Mouse (Mus musculus): ENCODE data around the gene Pkp4. TPM values are rescaled to one million over a fixed set of nuclear protein-coding genes. Genes with fewer than 3 reads are reported as not detected.
A peak's percentile ranks its signal among the peaks of the same experiment; 100 is the strongest.

Pkp4 gene
- total and polyA plus RNA-seq, 2 experiments: 38.4 to 42.7 TPM

DNA sequence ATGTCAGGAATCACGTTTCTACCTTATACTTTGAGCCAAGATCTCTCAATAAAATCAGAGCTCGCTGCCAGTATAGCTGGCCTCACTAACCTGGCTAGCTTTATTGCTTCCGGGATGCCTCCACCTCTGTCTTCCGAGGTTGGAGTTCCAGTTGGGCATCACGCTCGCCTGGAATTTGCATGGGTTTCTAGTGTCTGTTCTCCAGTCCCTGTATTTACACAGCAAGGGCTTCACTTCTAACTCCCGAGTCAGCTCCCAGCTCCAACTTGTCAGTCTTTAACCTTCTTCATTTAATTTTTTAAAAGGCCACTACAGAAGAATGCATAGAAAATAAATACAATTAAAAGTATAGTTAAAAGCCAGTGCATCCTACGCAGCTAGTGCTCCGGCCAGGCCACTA lies 47.6 kb downstream of the Pkp4 start:
- DNase-seq (ENCODE audit: extremely low read depth, low read depth, low spot score): peak; percentile 61
- Histone ChIP-seq H3K27me3 (ENCODE audit: control insufficient read depth, insufficient read depth, low read length) (no peaks in the 10 kb centered on the region), H3K4me3 (ENCODE audit: insufficient read depth, low read depth, low read length) (no peak overlapping the region), H3K36me3 (ENCODE audit: control insufficient read depth, insufficient read depth, low read length) (no peaks in the 10 kb centered on the region), H3K79me2 (ENCODE audit: control insufficient read depth, insufficient read depth, low read length) (peaks cover 18% of the 10 kb centered on the region; the same call in 1 of the 2 replicates), H3K27ac (replicated peaks; ENCODE audit: insufficient read depth, low read depth, low read length) (no peak overlapping the region), H3K9ac (ENCODE audit: low read depth, low read length) (no peak overlapping the region), H3K4me1 (ENCODE audit: control insufficient read depth, insufficient read depth, low read length) (peaks cover 17% of the 10 kb centered on the region)
- WGBS: 36% methylated on average over 9 of the region's 9 CpGs
- TF ChIP-seq POLR2A (IDR thresholded peaks at IDR 0.05; ENCODE audit: extremely low read depth, insufficient read depth, low read length) (no peak), CTCF (IDR thresholded peaks at IDR 0.05; ENCODE audit: low read depth, low read length) (no peak)

DNA sequence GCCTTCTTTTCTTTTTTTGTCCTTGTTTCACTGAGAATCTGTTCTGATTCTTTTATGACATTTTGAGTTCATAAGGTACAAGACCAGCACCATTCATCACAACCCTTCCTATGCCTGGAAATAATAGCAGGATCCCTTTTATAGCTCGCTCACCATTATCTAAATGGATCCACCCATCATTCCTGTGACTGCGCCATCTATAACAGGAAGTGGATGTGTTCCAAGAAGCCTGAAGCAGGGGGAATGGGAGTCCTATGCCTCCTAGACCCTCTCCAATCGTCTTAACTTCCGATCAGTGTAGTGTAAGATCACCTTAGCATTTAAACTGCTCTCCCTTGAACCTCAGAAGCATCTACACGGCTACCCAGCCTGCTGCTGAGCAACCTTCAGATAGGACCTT lies 50.4 kb downstream of the Pkp4 start:
- H3K27ac ChIP-seq (replicated peaks; ENCODE audit: insufficient read depth, low read depth, low read length): no peak overlapping the region
- H3K4me3 ChIP-seq (ENCODE audit: insufficient read depth, low read depth, low read length): no peak overlapping the region
- WGBS: 87% methylated on average over 5 of the region's 5 CpGs
- H3K9ac ChIP-seq (ENCODE audit: low read depth, low read length): no peak overlapping the region
- no peaks in the 10 kb centered on the region for H3K27me3 ChIP-seq (ENCODE audit: control insufficient read depth, insufficient read depth, low read length)
- DNase-seq (ENCODE audit: extremely low read depth, low read depth, low spot score): no peak
- peaks cover 33% of the 10 kb centered on the region; the same call in 1 of the 2 replicates for H3K79me2 ChIP-seq (ENCODE audit: control insufficient read depth, insufficient read depth, low read length)
- peaks cover 17% of the 10 kb centered on the region for H3K4me1 ChIP-seq (ENCODE audit: control insufficient read depth, insufficient read depth, low read length)
- H3K36me3 ChIP-seq (ENCODE audit: control insufficient read depth, insufficient read depth, low read length): no peaks in the 10 kb centered on the region
- TF ChIP-seq CTCF (IDR thresholded peaks at IDR 0.05; ENCODE audit: low read depth, low read length): no peak
- TF ChIP-seq POLR2A (IDR thresholded peaks at IDR 0.05; ENCODE audit: extremely low read depth, insufficient read depth, low read length): no peak

DNA sequence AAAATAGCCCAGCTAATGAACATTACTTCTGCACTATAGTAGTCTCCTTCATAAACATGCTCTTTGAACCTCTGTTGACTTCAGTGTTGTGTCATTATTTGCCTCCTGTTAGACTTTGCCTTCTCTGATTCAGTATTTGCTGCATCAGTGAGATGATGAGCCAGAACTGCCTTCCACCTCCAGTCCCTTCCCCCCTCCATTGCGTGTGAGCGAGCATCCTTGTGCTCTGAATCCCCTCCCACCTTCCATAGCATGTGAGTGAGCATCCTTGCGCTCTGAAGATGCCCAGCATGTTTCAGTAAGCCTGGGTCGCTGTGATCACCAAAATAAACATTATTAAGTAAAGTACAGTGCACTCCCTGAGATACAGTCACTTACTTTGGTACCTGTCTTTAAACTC lies 51.8 kb downstream of the Pkp4 start:
- peaks cover 31% of the 10 kb centered on the region; the same call in 1 of the 2 replicates for H3K79me2 ChIP-seq (ENCODE audit: control insufficient read depth, insufficient read depth, low read length)
- WGBS: 22% methylated on average over 4 of the region's 4 CpGs
- H3K4me1 ChIP-seq (ENCODE audit: control insufficient read depth, insufficient read depth, low read length): peaks cover 9% of the 10 kb centered on the region
- TF ChIP-seq CTCF (IDR thresholded peaks at IDR 0.05; ENCODE audit: low read depth, low read length): no peak
- TF ChIP-seq POLR2A (IDR thresholded peaks at IDR 0.05; ENCODE audit: extremely low read depth, insufficient read depth, low read length): no peak
- no peak overlapping the region for H3K9ac ChIP-seq (ENCODE audit: low read depth, low read length)
- no peaks in the 10 kb centered on the region for H3K27me3 ChIP-seq (ENCODE audit: control insufficient read depth, insufficient read depth, low read length)
- H3K36me3 ChIP-seq (ENCODE audit: control insufficient read depth, insufficient read depth, low read length): no peaks in the 10 kb centered on the region; the same call in 1 of the 2 replicates
- peak; percentile 93 for DNase-seq (ENCODE audit: extremely low read depth, low read depth, low spot score)
- no peak overlapping the region for H3K4me3 ChIP-seq (ENCODE audit: insufficient read depth, low read depth, low read length)
- no peak overlapping the region for H3K27ac ChIP-seq (replicated peaks; ENCODE audit: insufficient read depth, low read depth, low read length)

DNA sequence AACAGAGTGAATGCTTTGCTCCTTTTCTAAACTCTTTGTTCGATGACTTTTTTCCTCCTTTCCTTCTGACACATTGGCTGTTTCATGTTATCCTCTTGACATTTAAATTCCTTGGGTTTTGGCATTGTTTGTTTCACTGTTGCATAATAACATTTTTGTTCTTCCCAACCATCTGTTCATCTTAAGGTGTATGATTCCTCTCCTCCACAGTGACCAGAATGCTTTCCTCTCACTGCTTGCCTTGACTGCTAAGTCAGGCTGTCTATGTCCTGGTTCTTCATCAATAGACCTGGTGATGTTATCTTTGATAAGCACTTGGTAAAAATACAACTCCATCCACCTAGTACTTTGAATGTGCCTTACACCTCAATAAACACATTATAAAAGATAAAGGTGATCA lies 52.2 kb downstream of the Pkp4 start:
- Histone ChIP-seq H3K27ac (replicated peaks; ENCODE audit: insufficient read depth, low read depth, low read length) (no peak overlapping the region), H3K79me2 (ENCODE audit: control insufficient read depth, insufficient read depth, low read length) (peaks cover 33% of the 10 kb centered on the region; the same call in 1 of the 2 replicates), H3K4me3 (ENCODE audit: insufficient read depth, low read depth, low read length) (no peak overlapping the region), H3K4me1 (ENCODE audit: control insufficient read depth, insufficient read depth, low read length) (peaks cover 7% of the 10 kb centered on the region), H3K36me3 (ENCODE audit: control insufficient read depth, insufficient read depth, low read length) (no peaks in the 10 kb centered on the region; the same call in 1 of the 2 replicates), H3K9ac (ENCODE audit: low read depth, low read length) (no peak overlapping the region), H3K27me3 (ENCODE audit: control insufficient read depth, insufficient read depth, low read length) (no peaks in the 10 kb centered on the region)
- WGBS: 74% methylated on average over 1 of the region's 1 CpGs
- no peak for TF ChIP-seq CTCF (IDR thresholded peaks at IDR 0.05; ENCODE audit: low read depth, low read length)
- TF ChIP-seq POLR2A (IDR thresholded peaks at IDR 0.05; ENCODE audit: extremely low read depth, insufficient read depth, low read length): no peak
- DNase-seq (ENCODE audit: extremely low read depth, low read depth, low spot score): no peak

DNA sequence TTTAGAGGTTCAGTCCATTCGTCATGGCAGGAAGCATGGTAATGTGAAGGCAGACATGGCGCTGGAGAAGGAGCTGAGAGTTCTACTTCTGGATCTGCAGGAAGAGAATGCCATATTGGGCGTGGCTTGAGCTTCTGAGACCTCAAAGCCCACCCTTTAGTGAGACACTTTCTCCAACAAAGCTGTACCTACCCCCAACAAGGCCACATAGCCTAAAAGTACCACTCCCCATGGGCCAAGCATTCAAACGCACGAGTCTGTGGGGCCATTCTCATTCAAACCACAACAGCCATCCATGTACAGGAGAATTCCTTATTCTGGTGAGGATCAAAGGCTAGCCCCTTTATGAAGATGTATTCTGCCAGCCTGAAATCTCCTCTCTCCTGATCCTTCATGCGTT lies 57.3 kb downstream of the Pkp4 start:
- H3K9ac ChIP-seq (ENCODE audit: low read depth, low read length): no peak overlapping the region
- 99% methylated on average over 6 of the region's 6 CpGs for WGBS
- no peaks in the 10 kb centered on the region for H3K27me3 ChIP-seq (ENCODE audit: control insufficient read depth, insufficient read depth, low read length)
- TF ChIP-seq CTCF (IDR thresholded peaks at IDR 0.05; ENCODE audit: low read depth, low read length) (no peak), POLR2A (IDR thresholded peaks at IDR 0.05; ENCODE audit: extremely low read depth, insufficient read depth, low read length) (no peak)
- no peak for DNase-seq (ENCODE audit: extremely low read depth, low read depth, low spot score)
- no peaks in the 10 kb centered on the region; the same call in 1 of the 2 replicates for H3K36me3 ChIP-seq (ENCODE audit: control insufficient read depth, insufficient read depth, low read length)
- H3K4me1 ChIP-seq (ENCODE audit: control insufficient read depth, insufficient read depth, low read length): peaks cover 4% of the 10 kb centered on the region
- H3K79me2 ChIP-seq (ENCODE audit: control insufficient read depth, insufficient read depth, low read length): peaks cover 35% of the 10 kb centered on the region; the same call in 1 of the 2 replicates
- H3K4me3 ChIP-seq (ENCODE audit: insufficient read depth, low read depth, low read length): no peak overlapping the region
- H3K27ac ChIP-seq (replicated peaks; ENCODE audit: insufficient read depth, low read depth, low read length): no peak overlapping the region

DNA sequence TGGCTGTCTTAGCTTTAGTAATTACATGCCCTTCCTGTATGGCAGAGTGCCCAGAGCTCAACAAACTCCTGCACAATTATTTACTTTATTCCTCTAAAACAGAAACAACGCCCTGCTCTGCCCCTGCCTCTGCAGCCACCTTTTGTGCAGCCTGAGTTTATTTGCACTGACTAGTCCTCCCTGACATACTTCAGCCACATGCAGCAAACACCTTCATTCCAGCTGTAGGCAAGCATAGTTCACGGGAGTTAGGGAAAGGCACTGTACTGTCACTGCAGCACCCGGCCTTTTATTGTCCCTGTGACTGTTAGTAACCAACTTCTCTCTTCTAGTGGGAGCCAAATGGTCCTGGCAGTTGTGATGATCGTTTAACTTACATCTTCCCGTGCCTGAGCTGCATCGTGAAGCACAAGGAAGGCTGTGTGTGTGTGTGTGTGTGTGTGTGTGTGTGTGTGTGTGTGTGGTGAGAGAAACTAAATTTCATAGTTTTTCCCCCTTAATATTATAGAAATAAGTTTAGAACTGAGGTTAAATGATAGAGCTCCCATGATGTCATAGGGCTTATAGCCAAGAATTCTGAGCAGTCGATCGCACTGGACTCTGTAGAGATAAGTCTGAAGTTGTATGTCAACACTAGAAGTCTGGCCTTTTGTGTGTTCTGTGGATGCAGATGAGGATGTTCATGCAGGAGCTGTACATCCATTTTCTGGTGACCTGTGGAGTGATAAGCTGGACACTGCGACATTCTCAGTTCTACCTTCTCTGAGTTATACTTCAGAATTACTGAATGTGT lies 59.5 kb downstream of the Pkp4 start:
- peaks cover 4% of the 10 kb centered on the region for H3K4me1 ChIP-seq (ENCODE audit: control insufficient read depth, insufficient read depth, low read length)
- peaks cover 31% of the 10 kb centered on the region; the same call in 1 of the 2 replicates for H3K79me2 ChIP-seq (ENCODE audit: control insufficient read depth, insufficient read depth, low read length)
- no peaks in the 10 kb centered on the region for H3K27me3 ChIP-seq (ENCODE audit: control insufficient read depth, insufficient read depth, low read length)
- no peak overlapping the region for H3K9ac ChIP-seq (ENCODE audit: low read depth, low read length)
- peak; percentile 84 for DNase-seq (ENCODE audit: extremely low read depth, low read depth, low spot score)
- no peak overlapping the region for H3K4me3 ChIP-seq (ENCODE audit: insufficient read depth, low read depth, low read length)
- 9% methylated on average over 9 of the region's 9 CpGs for WGBS
- peak overlapping the region; percentile 48 for H3K27ac ChIP-seq (replicated peaks; ENCODE audit: insufficient read depth, low read depth, low read length)
- TF ChIP-seq POLR2A (IDR thresholded peaks at IDR 0.05; ENCODE audit: extremely low read depth, insufficient read depth, low read length): no peak
- no peak for TF ChIP-seq CTCF (IDR thresholded peaks at IDR 0.05; ENCODE audit: low read depth, low read length)
- no peaks in the 10 kb centered on the region; the same call in 1 of the 2 replicates for H3K36me3 ChIP-seq (ENCODE audit: control insufficient read depth, insufficient read depth, low read length)

Measured in liver, adult 2 months (tissue).